In genomic region chr3:101070230-101070795, GRCm38 (mm10) we compare ENCODE assay signal across 8 mouse cellular contexts. TPM values are rescaled to one million over a fixed set of nuclear protein-coding genes. Genes with fewer than 3 reads are reported as not detected.
A peak's percentile ranks its signal among the peaks of the same experiment; 100 is the strongest.
DNase-seq lines count a peak whose midpoint lies in the region; ATAC-seq and TF ChIP-seq lines count a peak whose summit lies in the region.

No protein-coding gene starts in this region.

- no peaks in the 10 kb centered on the region for H3K9me3 ChIP-seq in kidney, embryonic 15.5 days (replicated peaks)
- H3K9me3 ChIP-seq in forebrain, embryonic 10.5 days, result no peaks in the 10 kb centered on the region
- H3K9me3 ChIP-seq in heart, postnatal 0 days (replicated peaks; ENCODE audit: control insufficient read depth, low read length), result no peaks in the 10 kb centered on the region

- H3K4me2 ChIP-seq in kidney, embryonic 15.5 days, result no peak overlapping the region
- H3K4me2 ChIP-seq in heart, postnatal 0 days (ENCODE audit: low read depth, low read length), result 0 out of 2 replicates have a peak overlapping the region, but pooled peaks have one; percentile 19

- no peak overlapping the region for H3K4me3 ChIP-seq in kidney, embryonic 15.5 days (replicated peaks)
- H3K4me3 ChIP-seq in forebrain, embryonic 10.5 days, result peak overlapping the region; percentile 26; the same call in 1 of the 2 replicates
- no peak overlapping the region for H3K4me3 ChIP-seq in heart, postnatal 0 days (ENCODE audit: low read depth, low read length)
- H3K4me3 ChIP-seq in cerebellum, adult 2 months (replicated peaks; ENCODE audit: insufficient read depth, low read depth, low read length), result no peak overlapping the region

- H3K9ac ChIP-seq in kidney, embryonic 15.5 days, result no peak overlapping the region
- H3K9ac ChIP-seq in heart, postnatal 0 days (replicated peaks; ENCODE audit: low read depth, low read length), result no peak overlapping the region

- no peaks in the 10 kb centered on the region for H3K27me3 ChIP-seq in kidney, embryonic 15.5 days
- no peaks in the 10 kb centered on the region for H3K27me3 ChIP-seq in forebrain, embryonic 10.5 days (ENCODE audit: poor library complexity, severe bottlenecking)
- no peaks in the 10 kb centered on the region for H3K27me3 ChIP-seq in heart, postnatal 0 days (ENCODE audit: control insufficient read depth, insufficient read depth, low read length)
- H3K27me3 ChIP-seq in cerebellum, adult 2 months (ENCODE audit: control insufficient read depth, insufficient read depth, low read length), result no peaks in the 10 kb centered on the region

- TF ChIP-seq CTCF in heart, postnatal 0 days (IDR thresholded peaks at IDR 0.05; ENCODE audit: low read depth), result no peak
- TF ChIP-seq CTCF in cerebellum, adult 2 months (IDR thresholded peaks at IDR 0.05; ENCODE audit: borderline replicate concordance, insufficient read depth, low read depth, low read length), result no peak

- TF ChIP-seq POLR2A in cerebellum, adult 2 months (IDR thresholded peaks at IDR 0.05; ENCODE audit: borderline replicate concordance, insufficient read depth, low read length), result no peak

- H3K4me1 ChIP-seq in kidney, embryonic 15.5 days, result peaks cover 19% of the 10 kb centered on the region
- peaks cover 75% of the 10 kb centered on the region for H3K4me1 ChIP-seq in forebrain, embryonic 10.5 days
- H3K4me1 ChIP-seq in heart, postnatal 0 days (ENCODE audit: control insufficient read depth, insufficient read depth), result peaks cover 68% of the 10 kb centered on the region
- H3K4me1 ChIP-seq in cerebellum, adult 2 months (ENCODE audit: control insufficient read depth, insufficient read depth, low read length), result no peaks in the 10 kb centered on the region

- TF ChIP-seq EP300 in heart, postnatal 0 days (IDR thresholded peaks at IDR 0.05; ENCODE audit: low read depth), result no peak

- 0 out of 2 replicates have a peak overlapping the region, but pooled peaks have one; percentile 19 for H3K27ac ChIP-seq in kidney, embryonic 15.5 days
- H3K27ac ChIP-seq in forebrain, embryonic 10.5 days, result peak overlapping the region; percentile 85
- peak overlapping the region; percentile 76 for H3K27ac ChIP-seq in heart, postnatal 0 days (ENCODE audit: low read depth)
- H3K27ac ChIP-seq in cerebellum, adult 2 months (ENCODE audit: insufficient read depth, low read length), result no peak overlapping the region

- ATAC-seq in kidney, embryonic 15.5 days (replicated peaks; ENCODE audit: low FRiP score), result 0 out of 2 replicates have a peak, but pooled peaks have one; percentile 29
- ATAC-seq in heart, postnatal 0 days (ENCODE audit: insufficient read depth, low read depth), result peak; percentile 31; the same call in 1 of the 2 replicates
- ATAC-seq in activated CD4-positive, CD25-positive, alpha-beta regulatory T cell, adult 4 months, result no peak

- no peak for DNase-seq in kidney, adult 11 months
- DNase-seq in forebrain, embryonic 10.5 days (ENCODE audit: extremely low spot score, low spot score), result peak; percentile 22
- peak; percentile 52 for DNase-seq in heart, postnatal 0 days (ENCODE audit: low spot score)
- peak; percentile 68 for DNase-seq in lung, postnatal 14 days
- no peak for DNase-seq in cerebellum, adult 2 months
- DNase-seq in cerebellum, postnatal 36 days, result no peak

- H3K36me3 ChIP-seq in kidney, embryonic 15.5 days, result 0 out of 2 replicates have a peak, but pooled peaks cover 3% of the 10 kb centered on the region
- H3K36me3 ChIP-seq in forebrain, embryonic 10.5 days (replicated peaks), result peaks cover 36% of the 10 kb centered on the region
- H3K36me3 ChIP-seq in heart, postnatal 0 days (replicated peaks; ENCODE audit: control insufficient read depth, insufficient read depth, low read length), result 0 out of 2 replicates have a peak, but pooled peaks cover 7% of the 10 kb centered on the region

- WGBS in kidney, embryonic 15.5 days, result 65% methylated on average over 10 of the region's 10 CpGs
- WGBS in forebrain, embryonic 10.5 days, result 39% methylated on average over 10 of the region's 10 CpGs
- 28% methylated on average over 10 of the region's 10 CpGs for WGBS in heart, postnatal 0 days
- 79% methylated on average over 10 of the region's 10 CpGs for WGBS in cerebellum, adult 2 months

RNA-seq across cellular contexts. Expression of gene Ptgfrn, which starts 39.8 kb away (rescaled TPM):
- polyA plus RNA-seq in kidney, embryonic 15.5 days (2015; fragmentation: Nextera tagmentation; extraction: Ambion mirVana), result 2.8 and 2.9 TPM in 2 replicates
- 3.2 and 3.3 TPM in 2 replicates for polyA plus RNA-seq in forebrain, embryonic 10.5 days (2016; fragmentation: Nextera tagmentation; extraction: Ambion mirVana)
- total RNA-seq in heart, postnatal 0 days (2014; rRNA removed; ENCODE audit: low replicate concordance), result 61.5 and 74.4 TPM in 2 replicates
- 4.6 and 5.2 TPM in 2 replicates for polyA plus RNA-seq in heart, postnatal 0 days (2015; fragmentation: Nextera tagmentation; extraction: Ambion mirVana)
- 4.5 and 4.6 TPM in 2 replicates for polyA plus RNA-seq in cerebellum, adult 2 months (2012; rRNA removed)
- 1 to 10 TPM; 1.1 to 1.5 TPM for polyA plus RNA-seq in activated CD4-positive, CD25-positive, alpha-beta regulatory T cell, adult 4 months (2017; shearing (Covaris generic))

RNA-seq across cellular contexts. Expression of gene Cd101, which starts 41.0 kb away (rescaled TPM):
- 0.04 TPM in 1 of 2 replicates, not detected in the other for polyA plus RNA-seq in kidney, embryonic 15.5 days (2015; fragmentation: Nextera tagmentation; extraction: Ambion mirVana)
- polyA plus RNA-seq in forebrain, embryonic 10.5 days (2016; fragmentation: Nextera tagmentation; extraction: Ambion mirVana), result 0.05 TPM in 1 of 2 replicates, not detected in the other
- total RNA-seq in heart, postnatal 0 days (2014; rRNA removed; ENCODE audit: low replicate concordance), result 1.8 TPM in 1 of 2 replicates, not detected in the other
- polyA plus RNA-seq in heart, postnatal 0 days (2015; fragmentation: Nextera tagmentation; extraction: Ambion mirVana), result 0.26 and 0.27 TPM in 2 replicates
- polyA plus RNA-seq in cerebellum, adult 2 months (2012; rRNA removed), result 0.10 and 0.13 TPM in 2 replicates
- 10 to 100 TPM; 11.3 to 21.4 TPM for polyA plus RNA-seq in activated CD4-positive, CD25-positive, alpha-beta regulatory T cell, adult 4 months (2017; shearing (Covaris generic))

Comparison
In these comparisons a context has a peak if more than half of its experiments do, and no peak if none do; other contexts are left out.
1. DNase-seq: peak in forebrain, embryonic 10.5 days (single experiment), heart, postnatal 0 days (single experiment) and lung, postnatal 14 days (single experiment); none in kidney, adult 11 months (single experiment), cerebellum, adult 2 months (0 of 2) and cerebellum, postnatal 36 days (0 of 2).